Mouse (Mus musculus) MEL (cell line): Measurements from ENCODE around the gene Eif2ak4. TPM values are rescaled to one million over a fixed set of nuclear protein-coding genes. Genes with fewer than 3 reads are reported as not detected.

Source experiments
- DNase-seq: peaks from one replicate; pipeline ENCODE4 v3.0.0; 2011; ENCODE audit warnings: low read depth, low spot score
- H3K27ac ChIP-seq: 2 replicates; pipeline ENCODE4 v1.5.1; 2012; ENCODE audit warnings: low read depth, mild to moderate bottlenecking, control low read depth, low read length, moderate library complexity; ENCODE audit not compliant: control insufficient read depth
- H3K27me3 ChIP-seq, 2 experiments: fragments of 150-350 bp in 1 of 2; sonication (generic) in 1 of 2; 2 replicates each; pipeline ENCODE4 v1.6.1; 2012; ENCODE audit warnings: low read length in 2 of 2, mild to moderate bottlenecking in 2 of 2, improper control_type of control experiment in 1 of 2, moderate library complexity in 1 of 2; ENCODE audit not compliant: insufficient read depth in 2 of 2, control insufficient read depth in 1 of 2
- H3K36me3 ChIP-seq, 2 experiments: 2 replicates each; pipeline ENCODE4 v1.6.1; 2012 to 2014; ENCODE audit warnings: low read length in 2 of 2, improper control_type of control experiment in 1 of 2, inconsistent platforms in 1 of 2, mild to moderate bottlenecking in 1 of 2; ENCODE audit not compliant: insufficient read depth in 2 of 2, control insufficient read depth in 1 of 2
- H3K4me1 ChIP-seq, 2 experiments: fragments of 150-350 bp in 1 of 2; sonication (generic) in 1 of 2; 2 replicates each; pipeline ENCODE4 v1.6.1; 2012; ENCODE audit warnings: low read length in 2 of 2, improper control_type of control experiment in 1 of 2, mild to moderate bottlenecking in 1 of 2; ENCODE audit not compliant: insufficient read depth in 2 of 2, control insufficient read depth in 1 of 2
- H3K4me3 ChIP-seq, 2 experiments: fragments of 150-350 bp in 1 of 2; sonication (generic) in 1 of 2; 2 replicates each; pipeline ENCODE4 v1.5.1; 2012; ENCODE audit warnings: low read depth in 2 of 2, low read length in 2 of 2, mild to moderate bottlenecking in 2 of 2, moderate library complexity in 2 of 2, control low read depth in 1 of 2, improper control_type of control experiment in 1 of 2; ENCODE audit not compliant: control insufficient read depth in 1 of 2, insufficient read depth in 1 of 2
- H3K79me2 ChIP-seq: 2 replicates; pipeline ENCODE4 v1.6.1; 2012; ENCODE audit warnings: mild to moderate bottlenecking, low read length, moderate library complexity; ENCODE audit not compliant: control insufficient read depth, poor library complexity, insufficient read depth
- H3K9ac ChIP-seq: 2 replicates; pipeline ENCODE4 v1.6.1; 2012; ENCODE audit warnings: low read depth, mild to moderate bottlenecking, control low read depth, low read length, moderate library complexity; ENCODE audit not compliant: control insufficient read depth, poor library complexity, severe bottlenecking
- H3K9me3 ChIP-seq: fragments of 150-350 bp; sonication (generic); replicated peaks from 2 replicates; pipeline ENCODE4 v1.6.1; 2012; ENCODE audit warnings: mild to moderate bottlenecking, low read length, improper control_type of control experiment, moderate library complexity; ENCODE audit not compliant: insufficient read depth
- BHLHE40 ChIP-seq: IDR thresholded peaks from 2 replicates; pipeline ENCODE4 v1.6.1; 2012; ENCODE audit warnings: low read depth, mild to moderate bottlenecking, inconsistent platforms, low read length, improper control_type of control experiment, borderline replicate concordance
- CHD1 ChIP-seq: IDR thresholded peaks from 2 replicates; pipeline ENCODE4 v1.6.1; 2012; ENCODE audit warnings: low read depth, mild to moderate bottlenecking, inconsistent platforms, low read length, improper control_type of control experiment
- CTCF ChIP-seq, 3 experiments: IDR thresholded peaks in 2 of 3; conservative IDR thresholded peaks in 1 of 3; 2 replicates each; pipeline ENCODE4 v1.5.1; 2011 to 2012; ENCODE audit warnings: low read length in 3 of 3, low read depth in 2 of 3, mild to moderate bottlenecking in 2 of 3, improper control_type of control experiment in 1 of 3, inconsistent platforms in 1 of 3, mixed read lengths in 1 of 3, moderate library complexity in 1 of 3; ENCODE audit not compliant: control insufficient read depth in 1 of 3, insufficient read depth in 1 of 3, poor library complexity in 1 of 3, severe bottlenecking in 1 of 3
- ELF1 ChIP-seq: IDR thresholded peaks from 2 replicates; pipeline ENCODE4 v1.6.1; 2014; ENCODE audit warnings: low read depth, mild to moderate bottlenecking, inconsistent platforms, low read length, improper control_type of control experiment, moderate library complexity
- GABPA ChIP-seq: IDR thresholded peaks from 2 replicates; pipeline ENCODE4 v1.6.1; 2012; ENCODE audit warnings: low read depth, mild to moderate bottlenecking, inconsistent platforms, low read length, improper control_type of control experiment, moderate library complexity
- KAT2A ChIP-seq: conservative IDR thresholded peaks from 2 replicates; pipeline ENCODE4 v1.6.1; 2012; ENCODE audit warnings: low read depth, low read length, improper control_type of control experiment, inconsistent platforms
- MAFK ChIP-seq: IDR thresholded peaks from 2 replicates; pipeline ENCODE4 v1.6.1; 2011; ENCODE audit warnings: low read depth, mild to moderate bottlenecking, low read length, improper control_type of control experiment, borderline replicate concordance
- MAX ChIP-seq: IDR thresholded peaks from 2 replicates; pipeline ENCODE4 v1.6.1; 2011; ENCODE audit warnings: low read length, improper control_type of control experiment
- MAZ ChIP-seq: IDR thresholded peaks from 2 replicates; pipeline ENCODE4 v1.6.1; 2012; ENCODE audit warnings: low read depth, mild to moderate bottlenecking, inconsistent platforms, low read length, improper control_type of control experiment
- MXI1 ChIP-seq: IDR thresholded peaks from 2 replicates; pipeline ENCODE4 v1.6.1; 2011; ENCODE audit warnings: mild to moderate bottlenecking, low read depth, low read length, improper control_type of control experiment
- MYB ChIP-seq: IDR thresholded peaks from 2 replicates; pipeline ENCODE4 v1.6.1; 2011; ENCODE audit warnings: mild to moderate bottlenecking, low read depth, low read length, improper control_type of control experiment
- NELFE ChIP-seq: IDR thresholded peaks from 2 replicates; pipeline ENCODE4 v1.6.1; 2011; ENCODE audit warnings: low read depth, low read length, improper control_type of control experiment
- NRF1 ChIP-seq: IDR thresholded peaks from 2 replicates; pipeline ENCODE4 v1.6.1; 2014; ENCODE audit warnings: low read depth, mild to moderate bottlenecking, inconsistent platforms, low read length, improper control_type of control experiment, moderate library complexity; ENCODE audit not compliant: poor library complexity, insufficient read depth, severe bottlenecking
- POLR2A ChIP-seq, 2 experiments: IDR thresholded peaks; 2 replicates each; pipeline ENCODE4 v1.6.1; 2011 to 2012; ENCODE audit warnings: low read length in 2 of 2, mild to moderate bottlenecking in 2 of 2, control low read depth in 1 of 2, improper control_type of control experiment in 1 of 2, low read depth in 1 of 2, moderate library complexity in 1 of 2; ENCODE audit not compliant: control insufficient read depth in 1 of 2, insufficient read depth in 1 of 2, poor library complexity in 1 of 2
- POLR2AphosphoS2 ChIP-seq: IDR thresholded peaks from 2 replicates; pipeline ENCODE4 v1.6.1; 2011; ENCODE audit warnings: low read length, improper control_type of control experiment
- RCOR1 ChIP-seq: IDR thresholded peaks from 2 replicates; pipeline ENCODE4 v1.6.1; 2012; ENCODE audit warnings: low read depth, mild to moderate bottlenecking, inconsistent platforms, low read length, improper control_type of control experiment
- SIN3A ChIP-seq: IDR thresholded peaks from 2 replicates; pipeline ENCODE4 v1.6.1; 2012; ENCODE audit warnings: low read length, improper control_type of control experiment, inconsistent platforms
- TAL1 ChIP-seq: IDR thresholded peaks from 2 replicates; pipeline ENCODE4 v1.6.1; 2012; ENCODE audit warnings: mild to moderate bottlenecking, inconsistent platforms, low read length, moderate library complexity, mixed read lengths
- TBP ChIP-seq: IDR thresholded peaks from 2 replicates; pipeline ENCODE4 v1.8.0; 2011; ENCODE audit warnings: low read depth, low read length, improper control_type of control experiment
- UBTF ChIP-seq: IDR thresholded peaks from 2 replicates; pipeline ENCODE4 v1.6.1; 2012; ENCODE audit warnings: low read depth, mild to moderate bottlenecking, inconsistent platforms, low read length, improper control_type of control experiment, moderate library complexity, borderline replicate concordance; ENCODE audit not compliant: insufficient read depth
- USF1 ChIP-seq: IDR thresholded peaks from 2 replicates; pipeline ENCODE4 v1.6.1; 2014; ENCODE audit warnings: low read depth, mild to moderate bottlenecking, inconsistent platforms, low read length, improper control_type of control experiment, moderate library complexity
- USF2 ChIP-seq, 2 experiments: IDR thresholded peaks; 2 replicates each; pipeline ENCODE4 v1.6.1; 2011 to 2012; ENCODE audit warnings: improper control_type of control experiment in 2 of 2, low read length in 2 of 2, borderline replicate concordance in 1 of 2, inconsistent platforms in 1 of 2, low read depth in 1 of 2, mild to moderate bottlenecking in 1 of 2; ENCODE audit not compliant: insufficient read depth in 1 of 2
- ZC3H11A ChIP-seq: IDR thresholded peaks from 2 replicates; pipeline ENCODE4 v1.6.1; 2012; ENCODE audit warnings: low read depth, mild to moderate bottlenecking, inconsistent platforms, low read length, improper control_type of control experiment
- ZKSCAN1 ChIP-seq: IDR thresholded peaks from 2 replicates; pipeline ENCODE4 v1.6.1; 2012; ENCODE audit warnings: low read depth, mild to moderate bottlenecking, inconsistent platforms, low read length, improper control_type of control experiment, moderate library complexity
- ZMIZ1 ChIP-seq: IDR thresholded peaks from 2 replicates; pipeline ENCODE4 v1.6.1; 2012; ENCODE audit warnings: low read depth, mild to moderate bottlenecking, inconsistent platforms, low read length, improper control_type of control experiment, moderate library complexity
- ZNF384 ChIP-seq: IDR thresholded peaks from 2 replicates; pipeline ENCODE4 v1.6.1; 2012; ENCODE audit warnings: low read depth, mild to moderate bottlenecking, inconsistent platforms, low read length, improper control_type of control experiment
- polyA plus RNA-seq, 2 experiments: library from polyadenylated mRNA; stranded (reverse) in 1 of 2; unstranded in 1 of 2; fragments of >175 nt in 1 of 2; fragments of >200 nt in 1 of 2; gene quantifications; 2 replicates each; pipeline versions ENCODE4 v1.2.1 to v1.2.4; 2012; ENCODE audit warnings: low replicate concordance in 2 of 2, low read depth in 1 of 2; ENCODE audit not compliant: insufficient read length in 2 of 2, insufficient read depth in 1 of 2, missing spikeins in 1 of 2
- total RNA-seq: library from RNA; depleted of rRNA; stranded (reverse); fragments of 300-350 nt; gene quantifications from 2 replicates; pipeline ENCODE4 v1.2.3, GENCODE M21; 2012; rRNA removed

Eif2ak4 gene
- 11.5 and 13.2 TPM in 2 replicates for total RNA-seq
- 10 to 100 TPM in 1 of 2 experiments, not detected in 1; 15.5 TPM for polyA plus RNA-seq

GRCm38 (mm10) chr2:118388341-118389335, at the start of gene Eif2ak4:
TSS of gene Eif2ak4 (plus strand) at chr2:118388618.
- DNase-seq: peak; percentile 99
- peak within 1 kb of the TSS; percentile 87 to 95 for H3K4me3 ChIP-seq
- H3K27me3 ChIP-seq: no peaks in the 10 kb centered on the region; a peak in 1 of 4 replicates
- peaks cover 9% of the 10 kb centered on the region for H3K79me2 ChIP-seq
- no peaks in the 10 kb centered on the region for H3K9me3 ChIP-seq
- H3K27ac ChIP-seq: 0 out of 2 replicates have a peak within 1 kb of the TSS, but pooled peaks have one; percentile 10
- peak within 1 kb of the TSS; percentile 91 for H3K9ac ChIP-seq
- H3K36me3 ChIP-seq: peaks cover 0 to 18% of the 10 kb centered on the region in 2 experiments; a peak in 2 of 4 replicates
- peaks cover 6 to 12% of the 10 kb centered on the region in 2 experiments for H3K4me1 ChIP-seq
- TF ChIP-seq CTCF (IDR thresholded peaks at IDR 0.05 in 2 of 3, conservative IDR thresholded peaks at IDR 0.05 in 1 of 3; ENCODE audit: control insufficient read depth in 1 of 3, insufficient read depth in 1 of 3, low read depth in 2 of 3, low read length in 3 of 3, poor library complexity in 1 of 3, severe bottlenecking in 1 of 3): no peak
- no peak; the same call in 1 of the 2 replicates for TF ChIP-seq MAZ
- TF ChIP-seq ELF1: no peak
- TF ChIP-seq KAT2A: no peak
- TF ChIP-seq USF1: 0 out of 2 replicates have a peak, but pooled peaks have one; percentile 28
- no peak for TF ChIP-seq ZNF384
- TF ChIP-seq TAL1: no peak
- TF ChIP-seq TBP: 0 out of 2 replicates have a peak, but pooled peaks have one; percentile 35
- TF ChIP-seq POLR2AphosphoS2: no peak
- TF ChIP-seq MAX: no peak
- no peak for TF ChIP-seq MYB
- TF ChIP-seq ZKSCAN1: no peak
- no peak for TF ChIP-seq GABPA
- no peak for TF ChIP-seq NRF1
- no peak for TF ChIP-seq CHD1
- TF ChIP-seq MAFK: no peak
- TF ChIP-seq USF2 (IDR thresholded peaks at IDR 0.05; ENCODE audit: borderline replicate concordance in 1 of 2, insufficient read depth in 1 of 2, low read depth in 1 of 2, low read length in 2 of 2): no peak
- TF ChIP-seq ZC3H11A: no peak
- TF ChIP-seq ZMIZ1: no peak
- TF ChIP-seq BHLHE40: no peak
- peak; percentile 30 for TF ChIP-seq SIN3A
- TF ChIP-seq NELFE: peak; percentile 48; the same call in 1 of the 2 replicates
- TF ChIP-seq RCOR1: no peak
- peak; percentile 67 to 85; a peak in 3 of 4 replicates for TF ChIP-seq POLR2A (IDR thresholded peaks at IDR 0.05; ENCODE audit: control insufficient read depth in 1 of 2, insufficient read depth in 1 of 2, low read depth in 1 of 2, low read length in 2 of 2, poor library complexity in 1 of 2)
- TF ChIP-seq UBTF: no peak
- TF ChIP-seq MXI1: no peak
